Mouse (Mus musculus): ENCODE results near the gene Wnt1. TPM values are rescaled to one million over a fixed set of nuclear protein-coding genes. Genes with fewer than 3 reads are reported as not detected.

The Wnt1 gene
- polyA plus RNA-seq, 1 experiment from 2014 or later: not detected

DNA sequence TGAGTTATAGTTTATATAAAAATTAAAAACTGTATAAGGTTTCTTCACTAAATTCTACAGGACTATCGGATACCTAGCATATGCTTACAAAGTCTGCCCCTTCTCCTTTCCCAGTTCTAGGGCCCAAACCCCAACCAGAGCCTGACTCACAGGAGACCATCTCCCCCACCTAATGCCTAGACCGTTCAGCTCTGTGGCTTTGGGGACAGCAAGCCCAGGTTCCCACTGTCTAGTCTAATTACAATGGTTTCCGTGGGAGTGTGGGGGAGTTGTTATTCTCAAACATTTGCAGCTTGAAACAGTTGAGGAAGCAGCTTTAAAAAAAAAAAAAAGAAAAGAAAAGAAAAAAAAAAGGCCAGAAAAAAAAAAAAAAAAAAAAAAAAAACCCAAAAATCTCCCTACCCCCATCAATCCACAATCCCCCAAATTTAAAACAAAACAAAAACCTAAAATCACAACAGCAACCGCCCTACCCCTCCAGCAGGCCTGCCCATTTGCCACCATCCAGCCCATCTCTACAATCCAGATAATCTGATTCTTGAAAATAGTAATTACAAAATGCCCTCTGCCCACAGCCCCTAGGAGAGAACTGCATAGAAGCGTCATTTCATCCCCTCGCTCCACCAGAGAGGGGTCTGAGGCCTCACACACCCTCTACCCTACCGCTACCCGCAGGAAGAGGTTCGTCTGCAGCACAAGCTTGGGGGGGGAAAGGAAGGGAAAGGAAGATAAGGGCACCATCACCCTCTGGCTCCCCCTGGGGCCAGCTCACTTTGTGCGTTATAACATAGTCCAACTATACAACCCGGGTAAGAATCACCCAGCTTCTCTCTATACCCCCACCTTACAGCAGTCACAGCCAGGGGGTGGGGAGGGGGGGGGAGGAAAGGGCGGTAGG lies 42.8 kb downstream of the Wnt1 start:
- Histone ChIP-seq H3K4me2 (ENCODE audit: low read length) (peak overlapping the region; percentile 49; the same call in 1 of the 2 replicates), H3K9ac (ENCODE audit: low read length) (no peak overlapping the region), H3K4me1 (replicated peaks; ENCODE audit: control insufficient read depth, insufficient read depth, low read length) (peaks cover 10% of the 10 kb centered on the region; the same call in 1 of the 2 replicates), H3K4me3 (ENCODE audit: low read depth, low read length) (no peak overlapping the region), H3K36me3 (ENCODE audit: control insufficient read depth, insufficient read depth, low read length) (peaks cover 50% of the 10 kb centered on the region), H3K27me3 (replicated peaks; ENCODE audit: control insufficient read depth, insufficient read depth, low read length) (no peaks in the 10 kb centered on the region), H3K27ac (ENCODE audit: low read depth) (peak overlapping the region; percentile 92; the same call in 1 of the 2 replicates), H3K9me3 (ENCODE audit: control insufficient read depth, low read length) (no peaks in the 10 kb centered on the region)
- ATAC-seq (replicated peaks; ENCODE audit: low FRiP score, low TSS enrichment, low read depth): no peak
- 54% methylated on average over 12 of the region's 12 CpGs for WGBS
- no peak for DNase-seq (ENCODE audit: low spot score)

DNA sequence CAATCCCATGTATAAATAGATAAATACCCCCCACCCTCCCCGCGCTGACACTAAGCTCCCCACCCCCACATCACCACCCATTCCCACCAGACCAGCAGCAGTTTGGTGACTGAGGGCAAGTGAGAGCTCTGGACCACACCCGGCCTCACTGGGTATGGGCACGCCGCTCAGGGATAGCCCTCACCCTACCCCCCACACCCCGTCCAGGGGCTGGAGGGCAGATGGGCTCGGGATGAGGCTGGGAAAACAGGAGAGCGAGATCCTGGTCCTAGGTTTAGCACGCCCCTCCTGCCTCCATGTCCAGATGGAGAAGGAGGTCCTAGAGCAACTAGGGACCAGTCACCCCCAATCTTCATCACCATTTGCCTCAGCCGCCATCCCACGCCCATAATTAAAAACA lies 43.6 kb downstream of the Wnt1 start:
- H3K9ac ChIP-seq (ENCODE audit: low read length): no peak overlapping the region
- peaks cover 51% of the 10 kb centered on the region for H3K36me3 ChIP-seq (ENCODE audit: control insufficient read depth, insufficient read depth, low read length)
- no peaks in the 10 kb centered on the region for H3K9me3 ChIP-seq (ENCODE audit: control insufficient read depth, low read length)
- no peak overlapping the region for H3K4me2 ChIP-seq (ENCODE audit: low read length)
- H3K4me3 ChIP-seq (ENCODE audit: low read depth, low read length): no peak overlapping the region
- no peak for ATAC-seq (replicated peaks; ENCODE audit: low FRiP score, low TSS enrichment, low read depth)
- H3K27me3 ChIP-seq (replicated peaks; ENCODE audit: control insufficient read depth, insufficient read depth, low read length): no peaks in the 10 kb centered on the region
- no peak for DNase-seq (ENCODE audit: low spot score)
- WGBS: 90% methylated on average over 11 of the region's 11 CpGs
- no peak overlapping the region for H3K27ac ChIP-seq (ENCODE audit: low read depth)
- H3K4me1 ChIP-seq (replicated peaks; ENCODE audit: control insufficient read depth, insufficient read depth, low read length): peaks cover 10% of the 10 kb centered on the region; the same call in 1 of the 2 replicates

DNA sequence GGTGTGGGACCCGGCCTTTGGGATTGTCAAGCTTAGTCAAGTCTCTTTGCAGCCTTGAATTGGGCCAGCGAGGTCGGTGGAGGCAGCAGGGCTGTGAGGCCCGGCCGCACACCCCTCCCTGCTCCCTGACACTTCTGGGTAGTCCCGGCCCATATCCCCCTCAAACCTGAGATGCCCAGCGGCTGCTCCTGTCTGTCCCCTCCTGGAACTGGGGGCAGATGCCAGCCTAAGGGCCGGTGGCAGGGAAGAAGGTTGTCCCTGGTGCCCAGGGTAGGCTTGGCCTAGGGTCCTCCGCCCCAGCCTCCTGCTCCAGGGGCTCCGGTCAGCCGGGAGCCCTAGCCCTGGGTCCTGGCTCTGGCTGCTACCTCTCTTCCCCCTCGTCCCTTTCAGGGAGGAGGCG lies 44.4 kb downstream of the Wnt1 start:
- Histone ChIP-seq H3K4me1 (replicated peaks; ENCODE audit: control insufficient read depth, insufficient read depth, low read length) (peaks cover 8% of the 10 kb centered on the region; the same call in 1 of the 2 replicates), H3K4me2 (ENCODE audit: low read length) (no peak overlapping the region), H3K36me3 (ENCODE audit: control insufficient read depth, insufficient read depth, low read length) (peaks cover 59% of the 10 kb centered on the region), H3K27me3 (replicated peaks; ENCODE audit: control insufficient read depth, insufficient read depth, low read length) (no peaks in the 10 kb centered on the region), H3K9me3 (ENCODE audit: control insufficient read depth, low read length) (no peaks in the 10 kb centered on the region), H3K4me3 (ENCODE audit: low read depth, low read length) (no peak overlapping the region), H3K9ac (ENCODE audit: low read length) (no peak overlapping the region), H3K27ac (ENCODE audit: low read depth) (no peak overlapping the region)
- ATAC-seq (replicated peaks; ENCODE audit: low FRiP score, low TSS enrichment, low read depth): no peak
- DNase-seq (ENCODE audit: low spot score): no peak
- 85% methylated on average over 13 of the region's 13 CpGs for WGBS

DNA sequence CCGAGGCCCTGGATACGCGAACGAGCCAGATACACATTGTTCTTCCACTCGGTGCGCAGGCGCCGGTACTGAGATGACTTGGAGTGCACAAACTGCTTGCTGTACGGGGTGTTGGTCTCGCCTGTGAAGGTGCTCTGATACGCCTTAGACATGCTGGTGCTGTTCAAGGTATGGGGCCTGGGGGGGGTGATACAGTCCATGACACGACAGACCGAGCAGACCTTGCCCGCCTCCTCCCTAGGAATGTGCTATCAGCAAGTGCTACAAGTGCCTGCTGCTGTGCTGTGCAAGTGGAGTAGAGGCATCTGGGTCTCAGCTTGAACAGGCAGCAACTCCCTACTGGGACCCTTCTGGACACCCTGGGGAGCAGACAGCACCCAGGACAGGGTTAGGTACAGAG lies 45.6 kb downstream of the Wnt1 start:
- H3K9me3 ChIP-seq (ENCODE audit: control insufficient read depth, low read length): no peaks in the 10 kb centered on the region
- no peak overlapping the region for H3K9ac ChIP-seq (ENCODE audit: low read length)
- peaks cover 71% of the 10 kb centered on the region for H3K36me3 ChIP-seq (ENCODE audit: control insufficient read depth, insufficient read depth, low read length)
- H3K4me1 ChIP-seq (replicated peaks; ENCODE audit: control insufficient read depth, insufficient read depth, low read length): no peaks in the 10 kb centered on the region; the same call in 1 of the 2 replicates
- no peak for DNase-seq (ENCODE audit: low spot score)
- WGBS: 92% methylated on average over 14 of the region's 14 CpGs
- no peak overlapping the region for H3K4me3 ChIP-seq (ENCODE audit: low read depth, low read length)
- no peak overlapping the region for H3K27ac ChIP-seq (ENCODE audit: low read depth)
- H3K4me2 ChIP-seq (ENCODE audit: low read length): no peak overlapping the region
- H3K27me3 ChIP-seq (replicated peaks; ENCODE audit: control insufficient read depth, insufficient read depth, low read length): no peaks in the 10 kb centered on the region
- no peak for ATAC-seq (replicated peaks; ENCODE audit: low FRiP score, low TSS enrichment, low read depth)

GRCm38 (mm10) chr15:98837006-98837742 lies 47.5 kb downstream of the Wnt1 start:
- Histone ChIP-seq H3K9ac (ENCODE audit: low read length) (no peak overlapping the region), H3K27me3 (replicated peaks; ENCODE audit: control insufficient read depth, insufficient read depth, low read length) (no peaks in the 10 kb centered on the region), H3K4me3 (ENCODE audit: low read depth, low read length) (no peak overlapping the region), H3K36me3 (ENCODE audit: control insufficient read depth, insufficient read depth, low read length) (peaks cover 90% of the 10 kb centered on the region), H3K4me2 (ENCODE audit: low read length) (no peak overlapping the region), H3K27ac (ENCODE audit: low read depth) (no peak overlapping the region), H3K9me3 (ENCODE audit: control insufficient read depth, low read length) (no peaks in the 10 kb centered on the region), H3K4me1 (replicated peaks; ENCODE audit: control insufficient read depth, insufficient read depth, low read length) (no peaks in the 10 kb centered on the region; the same call in 1 of the 2 replicates)
- WGBS: 93% methylated on average over 21 of the region's 21 CpGs
- ATAC-seq (replicated peaks; ENCODE audit: low FRiP score, low TSS enrichment, low read depth): no peak
- DNase-seq (ENCODE audit: low spot score): no peak

- WGBS: 77% methylated on average over 4 of the region's 4 CpGs
- no peaks in the 10 kb centered on the region for H3K27me3 ChIP-seq (replicated peaks; ENCODE audit: control insufficient read depth, insufficient read depth, low read length)
- H3K4me2 ChIP-seq (ENCODE audit: low read length): no peak overlapping the region
- DNase-seq (ENCODE audit: low spot score): no peak
- H3K27ac ChIP-seq (ENCODE audit: low read depth): no peak overlapping the region
- peaks cover 96% of the 10 kb centered on the region for H3K36me3 ChIP-seq (ENCODE audit: control insufficient read depth, insufficient read depth, low read length)
- no peak for ATAC-seq (replicated peaks; ENCODE audit: low FRiP score, low TSS enrichment, low read depth)
- H3K4me3 ChIP-seq (ENCODE audit: low read depth, low read length): no peak overlapping the region
- H3K9ac ChIP-seq (ENCODE audit: low read length): no peak overlapping the region
- no peaks in the 10 kb centered on the region for H3K4me1 ChIP-seq (replicated peaks; ENCODE audit: control insufficient read depth, insufficient read depth, low read length)
- H3K9me3 ChIP-seq (ENCODE audit: control insufficient read depth, low read length): no peaks in the 10 kb centered on the region
Measured at GRCm38 (mm10) chr15:98837743-98838103, 48.1 kb downstream of the Wnt1 start.

- Histone ChIP-seq H3K9me3 (ENCODE audit: control insufficient read depth, low read length) (no peaks in the 10 kb centered on the region), H3K27ac (ENCODE audit: low read depth) (no peak overlapping the region), H3K4me2 (ENCODE audit: low read length) (no peak overlapping the region), H3K4me3 (ENCODE audit: low read depth, low read length) (no peak overlapping the region), H3K9ac (ENCODE audit: low read length) (no peak overlapping the region), H3K36me3 (ENCODE audit: control insufficient read depth, insufficient read depth, low read length) (peaks cover 100% of the 10 kb centered on the region), H3K27me3 (replicated peaks; ENCODE audit: control insufficient read depth, insufficient read depth, low read length) (no peaks in the 10 kb centered on the region), H3K4me1 (replicated peaks; ENCODE audit: control insufficient read depth, insufficient read depth, low read length) (no peaks in the 10 kb centered on the region)
- DNase-seq (ENCODE audit: low spot score): no peak
- 92% methylated on average over 14 of the region's 14 CpGs for WGBS
- ATAC-seq (replicated peaks; ENCODE audit: low FRiP score, low TSS enrichment, low read depth): no peak
Measured at GRCm38 (mm10) chr15:98839161-98839560, 49.5 kb downstream of the Wnt1 start.

DNA sequence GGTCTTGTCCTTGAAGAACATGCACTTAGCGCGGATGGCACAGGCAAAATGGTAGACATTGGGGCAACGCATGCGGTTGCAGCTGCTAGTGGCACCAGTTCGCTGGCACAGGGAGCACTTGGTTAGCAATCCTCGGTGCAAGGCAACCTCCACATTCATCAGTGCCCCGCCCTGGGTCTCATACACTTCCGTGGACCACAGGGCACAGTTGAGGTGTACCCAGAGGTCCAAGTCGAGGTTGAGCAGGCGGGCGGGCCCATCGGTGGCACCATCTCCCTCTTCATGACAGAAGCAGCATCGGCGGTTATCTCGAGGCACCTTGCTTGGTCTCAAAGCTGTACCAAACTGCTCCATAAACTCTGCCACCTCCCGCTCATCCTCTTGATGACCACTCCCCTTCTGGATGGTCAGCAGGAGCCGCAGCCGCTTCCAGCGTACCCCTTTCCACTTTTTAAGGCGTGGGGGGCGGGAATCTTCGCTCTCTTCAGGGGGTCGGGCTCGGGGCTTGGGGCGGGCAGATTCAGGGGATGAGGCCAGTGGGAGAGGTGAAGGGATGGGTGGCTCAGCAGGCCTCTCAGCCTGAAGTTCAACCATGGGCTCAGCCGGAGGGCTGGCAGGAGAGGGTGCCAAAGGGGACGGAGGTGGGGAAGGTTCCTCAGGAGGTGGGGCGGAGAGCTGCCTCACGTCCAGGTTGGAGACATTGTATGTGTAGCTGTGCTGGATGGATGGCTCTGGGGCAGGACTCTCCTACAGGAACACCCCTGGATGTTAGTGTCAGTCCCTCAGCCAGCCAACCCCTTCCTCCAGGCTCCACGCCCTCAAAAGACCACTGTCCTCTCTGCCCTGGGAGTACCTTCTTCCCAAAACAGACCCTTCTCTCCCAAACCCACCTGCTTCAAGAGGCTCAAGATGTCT lies 50.3 kb downstream of the Wnt1 start:
- H3K4me3 ChIP-seq (ENCODE audit: low read depth, low read length): no peak overlapping the region
- H3K27ac ChIP-seq (ENCODE audit: low read depth): no peak overlapping the region
- no peaks in the 10 kb centered on the region for H3K4me1 ChIP-seq (replicated peaks; ENCODE audit: control insufficient read depth, insufficient read depth, low read length)
- no peak for DNase-seq (ENCODE audit: low spot score)
- 95% methylated on average over 30 of the region's 30 CpGs for WGBS
- no peak for ATAC-seq (replicated peaks; ENCODE audit: low FRiP score, low TSS enrichment, low read depth)
- no peak overlapping the region for H3K4me2 ChIP-seq (ENCODE audit: low read length)
- no peaks in the 10 kb centered on the region for H3K9me3 ChIP-seq (ENCODE audit: control insufficient read depth, low read length)
- H3K9ac ChIP-seq (ENCODE audit: low read length): no peak overlapping the region
- peaks cover 100% of the 10 kb centered on the region for H3K36me3 ChIP-seq (ENCODE audit: control insufficient read depth, insufficient read depth, low read length)
- H3K27me3 ChIP-seq (replicated peaks; ENCODE audit: control insufficient read depth, insufficient read depth, low read length): no peaks in the 10 kb centered on the region

Data from intestine, embryonic 14.5 days (tissue).